Mouse (Mus musculus): ENCODE results near the gene Def8.
A peak's percentile ranks its signal among the peaks of the same experiment; 100 is the strongest.
"Not testable (repeated sequence)": the region's sequence is repeated elsewhere in the genome, so short reads cannot be mapped to it uniquely, and the experiment has no call there.

Def8 gene

GRCm38 (mm10) chr8:123442351-123442750 lies 19.0 kb downstream of the Def8 start:
- no peak for DNase-seq

GRCm38 (mm10) chr8:123442871-123443575 lies 19.7 kb downstream of the Def8 start:
- DNase-seq, result peak; percentile 97

- DNase-seq, result no peak
Observed at GRCm38 (mm10) chr8:123443576-123443921, 20.2 kb downstream of the Def8 start.

DNA sequence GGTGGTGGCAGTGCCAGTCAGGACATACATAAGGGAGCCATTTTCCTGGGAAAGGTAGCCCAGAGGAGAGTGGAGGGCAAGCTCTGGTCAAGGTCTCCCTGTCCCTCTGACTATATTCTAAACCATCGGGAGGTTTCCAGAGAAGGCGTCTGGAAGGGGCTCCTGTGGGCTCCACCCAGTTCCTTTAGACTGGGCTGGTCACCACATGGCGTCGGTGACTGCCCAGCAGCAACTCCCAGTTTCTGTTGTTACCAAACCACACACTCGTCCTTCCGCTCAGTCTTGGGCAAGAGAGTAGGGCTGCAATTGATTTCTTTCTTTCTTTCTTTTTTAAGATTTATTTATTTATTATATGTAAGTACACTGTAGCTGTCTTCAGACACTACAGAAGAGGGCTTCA lies 20.8 kb downstream of the Def8 start:
- DNase-seq, result no peak

DNA sequence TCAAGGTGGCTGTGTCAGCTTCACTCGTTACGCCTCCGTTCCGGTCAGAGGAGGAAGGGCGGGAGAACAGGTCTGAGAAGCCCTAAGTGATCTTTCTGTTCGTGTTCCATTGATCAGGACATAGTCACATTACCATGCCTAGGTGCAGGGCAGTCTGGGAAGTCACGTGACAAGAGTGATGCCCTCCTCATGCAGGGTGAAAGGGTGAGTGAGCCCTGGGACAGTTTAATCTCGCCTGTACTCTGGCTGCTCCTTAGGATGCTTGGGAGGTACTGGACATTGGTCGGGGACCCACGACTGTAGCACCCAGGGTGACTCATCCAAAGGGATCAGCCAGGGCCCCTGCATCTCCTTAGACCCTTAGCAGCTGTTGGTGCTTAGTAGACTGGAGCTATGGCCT lies 22.7 kb downstream of the Def8 start:
- DNase-seq, result no peak

GRCm38 (mm10) chr8:123446799-123447198 lies 23.5 kb downstream of the Def8 start:
- DNase-seq, result no peak

GRCm38 (mm10) chr8:123450783-123451182 lies 27.5 kb downstream of the Def8 start:
- no peak for DNase-seq

GRCm38 (mm10) chr8:123451747-123452146 lies 28.4 kb downstream of the Def8 start:
- not testable (repeated sequence) for DNase-seq

GRCm38 (mm10) chr8:123452149-123452548 lies 28.8 kb downstream of the Def8 start:
- DNase-seq, result no peak

GRCm38 (mm10) chr8:123453291-123453690 lies 30.0 kb downstream of the Def8 start:
- no peak for DNase-seq

DNA sequence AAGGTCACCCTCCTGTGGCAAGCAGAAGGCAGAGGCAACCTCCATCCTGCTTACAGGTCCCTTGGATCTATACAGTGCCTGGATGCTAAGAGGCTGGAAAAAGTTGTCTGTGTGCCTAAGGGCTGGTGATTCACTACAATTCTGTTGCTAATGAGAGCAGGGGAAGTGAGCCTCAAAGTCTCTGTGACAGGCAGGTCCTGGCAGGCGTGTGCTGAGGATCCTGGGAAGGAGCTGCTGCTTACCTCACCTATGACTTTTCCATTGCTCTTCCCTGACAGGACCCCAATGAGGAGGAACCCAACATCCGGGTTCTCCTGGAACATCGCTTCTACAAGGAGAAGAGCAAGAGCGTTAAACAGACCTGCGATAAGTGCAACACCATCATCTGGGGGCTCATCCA lies 30.6 kb downstream of the Def8 start:
- no peak for DNase-seq

- DNase-seq, result no peak
Observed at GRCm38 (mm10) chr8:123454559-123454958, 31.2 kb downstream of the Def8 start.

GRCm38 (mm10) chr8:123463651-123464050 lies 40.3 kb downstream of the Def8 start:
- DNase-seq, result no peak

GRCm38 (mm10) chr8:123467476-123467875 lies 44.1 kb downstream of the Def8 start:
- no peak for DNase-seq

DNA sequence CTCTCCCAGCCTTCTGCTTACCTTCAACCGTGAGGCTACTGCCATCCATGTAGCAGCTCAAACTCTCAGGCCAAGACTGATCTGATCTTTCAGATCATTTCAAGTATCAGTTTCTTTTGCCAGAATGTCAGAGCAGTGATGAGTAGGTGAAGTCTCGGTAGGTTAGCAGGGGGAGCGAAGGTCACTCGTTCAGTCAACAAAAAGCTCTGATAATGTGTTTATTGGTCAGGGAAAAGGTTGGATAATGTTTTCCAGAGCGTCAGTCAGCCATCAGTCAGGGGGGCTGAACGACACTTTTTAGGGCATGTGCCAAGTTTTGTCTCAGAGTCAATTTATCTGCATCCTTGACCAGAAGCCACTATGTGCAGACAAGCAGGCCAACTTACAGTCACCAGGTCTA lies 49.7 kb downstream of the Def8 start:
- DNase-seq, result not testable (repeated sequence)

GRCm38 (mm10) chr8:123474549-123474948 lies 51.2 kb downstream of the Def8 start:
- not testable (repeated sequence) for DNase-seq

DNA sequence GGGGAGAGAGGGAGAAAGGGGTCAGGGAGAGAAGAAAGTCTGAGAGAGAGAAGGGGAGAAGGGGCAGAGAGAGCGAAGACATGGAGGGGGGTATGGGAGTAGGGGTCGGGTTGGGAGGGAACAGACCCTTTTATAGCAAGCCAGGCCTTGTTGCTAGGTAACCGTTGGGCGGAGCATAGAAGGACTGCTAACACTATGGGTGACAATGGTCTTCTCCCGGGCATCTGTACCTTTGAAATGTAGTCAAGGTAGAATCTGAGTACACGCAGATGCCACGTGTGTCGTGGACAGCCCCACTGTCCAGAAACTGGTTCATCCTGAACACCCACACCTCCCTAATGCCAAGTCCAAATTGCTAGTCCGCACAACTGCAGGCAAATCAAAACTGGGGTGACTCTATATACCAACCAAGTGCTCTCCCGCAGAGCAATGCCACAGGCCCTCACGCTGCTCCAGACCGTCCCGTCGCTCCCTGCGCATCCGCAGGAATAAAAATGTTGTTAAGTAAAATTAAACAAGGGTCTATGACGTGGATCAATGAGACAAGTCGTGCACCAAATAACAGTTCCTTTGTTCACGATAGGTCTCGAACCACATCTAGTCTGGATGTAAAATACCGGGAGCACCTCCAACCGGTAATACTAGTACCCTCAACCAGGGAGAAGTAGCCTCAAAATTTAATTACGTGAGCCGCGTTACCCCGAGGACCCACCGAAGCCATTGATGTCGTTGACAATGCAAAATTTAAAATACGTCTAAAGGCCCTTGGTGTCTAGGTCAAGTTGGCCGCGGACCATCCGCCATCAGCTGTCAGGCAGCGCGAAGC lies 53.8 kb downstream of the Def8 start:
- DNase-seq, result peak; percentile 60

DNA sequence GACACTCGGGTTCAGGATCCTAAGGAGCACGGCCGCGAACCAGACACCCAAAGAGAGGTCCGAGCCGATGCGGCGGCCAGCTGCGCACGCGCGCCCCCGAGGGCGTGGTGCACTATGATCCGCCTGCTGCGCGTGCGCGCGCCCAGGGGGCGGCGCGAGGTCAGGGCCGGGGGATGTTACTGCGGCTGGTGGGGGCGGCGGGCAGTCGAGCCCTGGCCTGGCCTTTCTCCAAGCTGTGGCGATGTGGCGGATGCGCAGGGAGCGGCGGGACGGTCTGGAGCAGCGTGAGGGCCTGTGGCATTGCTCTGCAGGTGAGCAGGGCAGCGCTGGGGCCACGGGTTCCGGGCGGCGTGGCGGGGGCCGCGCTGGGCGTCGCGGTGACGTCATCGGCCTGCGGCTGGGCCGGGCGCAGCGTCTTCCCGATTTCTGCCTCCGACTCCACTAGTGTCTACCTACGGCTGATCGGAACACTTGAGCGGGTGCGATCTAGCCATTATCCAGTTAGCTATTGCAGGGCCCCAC lies 54.5 kb downstream of the Def8 start, which contains the start of gene Afg3l1:
Gene Afg3l1, plus strand, starts transcription at position 167 of the 522 bp plus-strand sequence.
- peak; percentile 94 for DNase-seq

GRCm38 (mm10) chr8:123478456-123479218 lies 55.3 kb downstream of the Def8 start:
- peak; percentile 41 for DNase-seq

- DNase-seq, result peak; percentile 21
Observed at GRCm38 (mm10) chr8:123482627-123483026, 59.3 kb downstream of the Def8 start.

GRCm38 (mm10) chr8:123491280-123492075 lies 68.2 kb downstream of the Def8 start:
- no peak for DNase-seq

DNA sequence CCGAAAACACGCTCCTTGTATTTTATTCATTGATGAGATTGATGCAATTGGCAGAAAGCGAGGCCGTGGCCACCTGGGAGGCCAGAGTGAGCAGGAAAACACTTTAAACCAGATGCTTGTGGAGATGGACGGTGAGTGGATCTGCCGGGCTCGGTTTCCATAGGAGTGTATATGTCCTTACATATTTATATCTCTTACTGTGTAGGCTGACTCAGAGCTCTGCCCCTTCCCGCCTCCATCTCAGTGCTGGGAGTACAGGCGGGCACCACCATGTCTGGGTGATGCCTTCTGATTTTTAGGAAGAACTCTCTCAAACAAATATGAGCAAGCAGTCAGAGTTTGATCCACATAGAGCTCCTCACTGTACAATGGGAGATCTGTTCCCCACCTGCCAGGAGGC lies 69.6 kb downstream of the Def8 start:
- DNase-seq, result no peak

Measured in retina, postnatal 1 day (tissue).